Mouse (Mus musculus): ENCODE measurements around the gene Gck.

DNA sequence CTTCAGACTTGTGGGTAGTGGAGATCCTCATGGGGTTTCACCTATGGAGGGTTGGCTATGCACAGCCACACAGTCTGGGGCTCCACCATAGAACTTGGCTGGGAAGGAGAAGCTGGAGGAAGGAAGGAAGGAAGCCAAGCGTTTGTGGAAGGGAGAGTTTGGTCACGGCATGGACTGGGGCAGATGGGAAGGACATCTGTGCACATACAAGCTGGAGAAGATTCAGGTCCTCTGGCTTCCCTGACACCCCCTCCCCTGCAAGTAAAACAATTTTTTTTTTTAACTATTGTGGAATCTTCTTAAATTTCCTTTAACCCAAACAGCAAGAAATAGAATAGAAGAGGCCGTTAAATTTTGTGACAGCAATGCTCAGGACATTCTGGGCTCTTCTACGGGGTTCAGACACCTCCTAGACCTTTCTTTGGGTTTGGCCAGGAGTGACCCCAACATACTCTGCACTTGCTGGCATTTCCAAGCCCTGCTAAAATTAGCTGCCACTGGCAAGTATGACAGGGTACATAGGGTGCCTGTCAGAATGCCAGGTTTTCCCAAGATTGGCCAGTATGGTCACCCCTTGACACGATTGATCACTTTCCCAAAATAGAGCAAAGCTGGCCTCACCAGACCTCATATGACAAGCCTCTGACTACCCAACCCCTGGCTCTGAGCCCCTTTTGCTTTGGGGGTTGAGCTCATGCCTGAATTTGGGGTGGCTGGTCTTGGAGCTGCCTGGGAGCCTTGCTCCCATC is 34.3 kb downstream of the Gck start:
- no peak for TF ChIP-seq GATA1 (IDR thresholded peaks at IDR 0.05; ENCODE audit: borderline replicate concordance, low read length)
- no peak for TF ChIP-seq FLI1 (IDR thresholded peaks at IDR 0.05; ENCODE audit: low read length)
